Mouse (Mus musculus): ENCODE data around the gene Gm42906. TPM values are rescaled to one million over a fixed set of nuclear protein-coding genes. Genes with fewer than 3 reads are reported as not detected.

Gm42906 gene
- polyA plus RNA-seq, 1 experiment from 2014 or later = not detected

GRCm38 (mm10) chr5:151277927-151278326, 150.0 kb downstream of the Gm42906 start:
- ATAC-seq = no peak

GRCm38 (mm10) chr5:151275986-151276385, 152.0 kb downstream of the Gm42906 start:
- no peak overlapping the region for H3K4me2 ChIP-seq
- 96% methylated on average over 2 of the region's 2 CpGs for WGBS
- H3K36me3 ChIP-seq (ENCODE audit: poor library complexity, severe bottlenecking) = no peaks in the 10 kb centered on the region
- H3K9ac ChIP-seq = no peak overlapping the region
- H3K27ac ChIP-seq = no peak overlapping the region
- H3K4me1 ChIP-seq = no peaks in the 10 kb centered on the region
- no peak overlapping the region for H3K4me3 ChIP-seq
- no peak for ATAC-seq
- no peaks in the 10 kb centered on the region for H3K9me3 ChIP-seq (replicated peaks)
- no peaks in the 10 kb centered on the region for H3K27me3 ChIP-seq

More at GRCm38 (mm10) chr5:151277927-151278326, 150.0 kb downstream of the Gm42906 start:
- no peak overlapping the region for H3K9ac ChIP-seq
- H3K27me3 ChIP-seq = no peaks in the 10 kb centered on the region
- H3K4me1 ChIP-seq = no peaks in the 10 kb centered on the region
- 92% methylated on average over 6 of the region's 6 CpGs for WGBS
- H3K9me3 ChIP-seq (replicated peaks) = no peaks in the 10 kb centered on the region
- no peak overlapping the region for H3K4me3 ChIP-seq
- no peak overlapping the region for H3K27ac ChIP-seq
- H3K36me3 ChIP-seq (ENCODE audit: poor library complexity, severe bottlenecking) = no peaks in the 10 kb centered on the region
- H3K4me2 ChIP-seq = no peak overlapping the region

GRCm38 (mm10) chr5:151274265-151274664, 153.7 kb downstream of the Gm42906 start:
- H3K27me3 ChIP-seq = no peaks in the 10 kb centered on the region

DNA sequence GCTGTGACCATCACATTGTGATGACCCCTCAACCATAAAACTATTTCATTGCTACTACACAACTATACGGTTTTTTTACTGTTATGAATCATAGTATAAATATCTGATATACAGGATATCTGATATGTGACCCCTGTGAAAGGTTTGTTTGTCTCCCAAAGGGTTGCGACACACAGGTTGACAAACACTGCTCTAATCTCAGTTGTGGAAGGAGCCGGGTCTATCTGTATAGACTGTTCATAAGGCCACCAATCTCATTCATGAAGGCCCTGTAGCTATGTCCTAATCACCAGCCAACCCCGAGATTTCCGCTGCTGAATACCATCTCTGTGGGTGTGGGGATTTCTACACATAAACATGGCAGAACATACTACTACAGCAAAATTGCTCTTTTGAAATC, 157.1 kb downstream of the Gm42906 start:
- Histone ChIP-seq H3K4me1 (peaks cover 5% of the 10 kb centered on the region; the same call in 1 of the 2 replicates), H3K27me3 (no peaks in the 10 kb centered on the region), H3K27ac (no peak overlapping the region), H3K9ac (no peak overlapping the region), H3K9me3 (replicated peaks) (no peaks in the 10 kb centered on the region), H3K36me3 (ENCODE audit: poor library complexity, severe bottlenecking) (no peaks in the 10 kb centered on the region), H3K4me2 (no peak overlapping the region), H3K4me3 (no peak overlapping the region)
- no peak for ATAC-seq
- 90% methylated on average over 5 of the region's 5 CpGs for WGBS

More at GRCm38 (mm10) chr5:151274265-151274664, 153.7 kb downstream of the Gm42906 start:
- no peak for ATAC-seq
- Histone ChIP-seq H3K9me3 (replicated peaks) (no peaks in the 10 kb centered on the region), H3K27ac (no peak overlapping the region), H3K4me2 (no peak overlapping the region), H3K4me1 (no peaks in the 10 kb centered on the region), H3K9ac (no peak overlapping the region), H3K36me3 (ENCODE audit: poor library complexity, severe bottlenecking) (no peaks in the 10 kb centered on the region), H3K4me3 (no peak overlapping the region)
- 85% methylated on average over 6 of the region's 6 CpGs for WGBS

- Histone ChIP-seq H3K4me3 (no peak overlapping the region), H3K4me2 (no peak overlapping the region), H3K27ac (no peak overlapping the region), H3K9ac (no peak overlapping the region), H3K27me3 (no peaks in the 10 kb centered on the region), H3K4me1 (peaks cover 5% of the 10 kb centered on the region; the same call in 1 of the 2 replicates), H3K9me3 (replicated peaks) (no peaks in the 10 kb centered on the region), H3K36me3 (ENCODE audit: poor library complexity, severe bottlenecking) (no peaks in the 10 kb centered on the region)
- ATAC-seq = no peak
- WGBS = 71% methylated on average over 14 of the region's 14 CpGs
Observed at GRCm38 (mm10) chr5:151266896-151267634, 160.9 kb downstream of the Gm42906 start.

- Histone ChIP-seq H3K9ac (no peak overlapping the region), H3K27ac (no peak overlapping the region), H3K27me3 (no peaks in the 10 kb centered on the region), H3K4me1 (no peaks in the 10 kb centered on the region), H3K4me3 (no peak overlapping the region), H3K36me3 (ENCODE audit: poor library complexity, severe bottlenecking) (no peaks in the 10 kb centered on the region), H3K4me2 (no peak overlapping the region), H3K9me3 (replicated peaks) (no peaks in the 10 kb centered on the region)
- ATAC-seq = no peak
- WGBS = 75% methylated on average over 2 of the region's 2 CpGs
Observed at GRCm38 (mm10) chr5:151261558-151261957, 166.4 kb downstream of the Gm42906 start.

GRCm38 (mm10) chr5:151252213-151252612, 175.8 kb downstream of the Gm42906 start:
- Histone ChIP-seq H3K9me3 (replicated peaks) (no peaks in the 10 kb centered on the region), H3K27ac (no peak overlapping the region), H3K4me1 (no peaks in the 10 kb centered on the region), H3K36me3 (ENCODE audit: poor library complexity, severe bottlenecking) (no peaks in the 10 kb centered on the region), H3K9ac (no peak overlapping the region), H3K4me3 (no peak overlapping the region), H3K27me3 (no peaks in the 10 kb centered on the region), H3K4me2 (no peak overlapping the region)
- whole genome bisulfite sequencing = 63% methylated on average over 8 of the region's 8 CpGs
- ATAC-seq = no peak

DNA sequence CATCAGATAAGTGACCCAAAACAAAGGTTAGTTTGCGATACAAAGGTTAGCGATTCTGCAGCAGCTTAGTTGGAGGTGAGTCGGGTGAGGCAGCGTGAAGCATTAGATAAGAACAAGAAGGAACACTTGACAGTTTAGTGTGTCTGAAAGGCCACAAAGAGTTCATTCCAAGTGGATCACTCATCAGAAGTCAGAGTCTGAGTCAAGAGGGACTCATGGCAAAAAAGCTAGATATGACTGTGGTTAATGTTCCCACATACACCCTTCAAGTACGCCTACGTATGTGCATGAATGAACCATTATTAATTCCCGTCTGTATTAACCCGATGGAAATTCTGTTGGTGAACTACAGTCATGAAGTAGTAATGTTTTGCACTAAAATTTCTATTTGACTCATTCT, 176.3 kb downstream of the Gm42906 start:
- H3K36me3 ChIP-seq (ENCODE audit: poor library complexity, severe bottlenecking) = no peaks in the 10 kb centered on the region
- no peak for ATAC-seq

GRCm38 (mm10) chr5:151248671-151249620, 179.0 kb downstream of the Gm42906 start:
- 68% methylated on average over 10 of the region's 10 CpGs for WGBS
- H3K4me2 ChIP-seq = no peak overlapping the region
- H3K36me3 ChIP-seq (ENCODE audit: poor library complexity, severe bottlenecking) = no peaks in the 10 kb centered on the region
- no peaks in the 10 kb centered on the region for H3K9me3 ChIP-seq (replicated peaks)
- H3K4me3 ChIP-seq = no peak overlapping the region
- no peak overlapping the region for H3K9ac ChIP-seq
- no peak overlapping the region for H3K27ac ChIP-seq
- no peak for ATAC-seq
- no peaks in the 10 kb centered on the region for H3K27me3 ChIP-seq
- no peaks in the 10 kb centered on the region for H3K4me1 ChIP-seq

More for the DNA sequence above, 176.3 kb downstream of the Gm42906 start:
- no peaks in the 10 kb centered on the region for H3K4me1 ChIP-seq
- no peaks in the 10 kb centered on the region for H3K9me3 ChIP-seq (replicated peaks)
- no peak overlapping the region for H3K4me2 ChIP-seq
- H3K27me3 ChIP-seq = no peaks in the 10 kb centered on the region
- no peak overlapping the region for H3K9ac ChIP-seq
- no peak overlapping the region for H3K27ac ChIP-seq
- 94% methylated on average over 8 of the region's 8 CpGs for WGBS
- no peak overlapping the region for H3K4me3 ChIP-seq

GRCm38 (mm10) chr5:151248084-151248483, 179.9 kb downstream of the Gm42906 start:
- H3K4me2 ChIP-seq = no peak overlapping the region
- H3K36me3 ChIP-seq (ENCODE audit: poor library complexity, severe bottlenecking) = no peaks in the 10 kb centered on the region
- WGBS = 73% methylated on average over 2 of the region's 2 CpGs
- H3K27ac ChIP-seq = no peak overlapping the region
- H3K9ac ChIP-seq = no peak overlapping the region
- no peak for ATAC-seq
- no peaks in the 10 kb centered on the region for H3K9me3 ChIP-seq (replicated peaks)
- H3K27me3 ChIP-seq = no peaks in the 10 kb centered on the region
- H3K4me3 ChIP-seq = no peak overlapping the region
- H3K4me1 ChIP-seq = no peaks in the 10 kb centered on the region

- no peaks in the 10 kb centered on the region for H3K4me1 ChIP-seq
- no peak overlapping the region for H3K4me2 ChIP-seq
- no peak overlapping the region for H3K27ac ChIP-seq
- no peak overlapping the region for H3K9ac ChIP-seq
- H3K9me3 ChIP-seq (replicated peaks) = no peaks in the 10 kb centered on the region
- no peak overlapping the region for H3K4me3 ChIP-seq
- WGBS = 66% methylated on average over 11 of the region's 11 CpGs
- no peaks in the 10 kb centered on the region for H3K27me3 ChIP-seq
- H3K36me3 ChIP-seq (ENCODE audit: poor library complexity, severe bottlenecking) = no peaks in the 10 kb centered on the region
- ATAC-seq = peak; percentile 45; the same call in 1 of the 2 replicates
Observed at GRCm38 (mm10) chr5:151247115-151247875, 180.7 kb downstream of the Gm42906 start.

Measured in forebrain, embryonic 13.5 days (tissue).